Mouse (Mus musculus): ENCODE results near the gene Snapc2.
"Not testable (repeated sequence)": the region's sequence is repeated elsewhere in the genome, so short reads cannot be mapped to it uniquely, and the experiment has no call there.

The Snapc2 gene

GRCm38 (mm10) chr8:4237814-4238433 is 15.0 kb upstream of the Snapc2 start:
- peak; percentile 85 for DNase-seq (ENCODE audit: low read depth)

DNA sequence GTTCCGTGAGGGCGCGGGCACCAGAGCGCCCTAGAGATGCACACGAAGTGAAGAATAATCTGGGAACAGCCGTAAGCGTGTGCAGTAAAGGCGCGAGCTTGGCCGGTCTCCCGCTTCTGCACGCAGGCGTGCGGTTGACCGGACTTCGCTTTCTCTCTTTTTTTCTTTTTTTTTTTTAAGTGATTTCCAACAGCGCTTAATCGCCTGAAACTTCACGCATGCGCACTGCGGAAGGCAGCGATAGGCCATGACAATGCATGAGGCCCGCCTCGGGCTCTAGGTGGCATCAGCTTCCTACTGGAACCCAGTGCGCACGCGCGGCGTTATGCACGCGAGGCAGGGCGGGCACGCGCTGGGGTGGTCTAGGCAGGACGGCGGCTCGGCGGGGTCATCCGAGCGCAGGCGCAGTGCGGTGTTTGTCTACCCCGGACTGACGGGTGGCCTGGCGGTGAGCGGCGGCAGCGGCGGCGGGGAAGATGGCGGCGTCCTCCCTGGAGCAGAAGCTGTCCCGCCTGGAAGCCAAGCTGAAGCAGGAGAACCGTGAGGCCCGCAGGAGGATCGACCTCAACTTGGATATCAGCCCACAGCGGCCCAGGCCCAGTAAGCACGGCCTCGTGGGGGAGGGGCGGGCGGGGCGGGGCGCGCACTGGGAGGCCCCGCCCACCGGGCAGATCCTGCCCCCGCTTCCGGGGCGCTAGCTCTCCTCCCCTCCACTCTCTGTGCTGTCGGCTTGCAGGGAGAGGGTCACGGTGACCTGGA is 14.3 kb upstream of the Snapc2 start, which contains the start of the genes Map2k7 and Gm49320:
Gene Map2k7, plus strand, starts transcription at position 307 of the 759 bp plus-strand sequence.
Gene Gm49320, plus strand, starts transcription at position 432 of the 759 bp plus-strand sequence.
- peak; percentile 99 for DNase-seq (ENCODE audit: low read depth)

GRCm38 (mm10) chr8:4239193-4239890 is 13.5 kb upstream of the Snapc2 start:
- peak; percentile 49 for DNase-seq (ENCODE audit: low read depth)

DNA sequence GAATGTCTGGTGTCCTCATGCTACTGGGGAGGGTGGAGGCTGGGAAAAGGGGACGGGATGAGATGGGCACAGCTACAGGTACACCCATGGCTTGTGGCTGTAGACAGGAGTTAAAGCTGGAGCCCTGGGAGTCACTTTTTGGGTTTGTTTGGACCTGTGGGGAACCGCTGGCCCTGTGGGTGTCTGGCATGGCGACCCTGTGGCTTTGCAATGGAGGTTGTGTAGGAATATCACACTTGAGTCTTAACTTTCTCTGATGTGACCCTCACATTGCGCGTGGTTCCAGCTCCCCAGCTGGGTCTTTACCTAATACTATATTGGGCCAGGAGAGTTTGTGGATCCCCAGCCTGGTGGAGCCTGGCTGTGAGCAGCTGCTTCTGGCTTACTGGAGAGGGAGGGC is 7.8 kb upstream of the Snapc2 start:
- DNase-seq (ENCODE audit: low read depth) = no peak

DNA sequence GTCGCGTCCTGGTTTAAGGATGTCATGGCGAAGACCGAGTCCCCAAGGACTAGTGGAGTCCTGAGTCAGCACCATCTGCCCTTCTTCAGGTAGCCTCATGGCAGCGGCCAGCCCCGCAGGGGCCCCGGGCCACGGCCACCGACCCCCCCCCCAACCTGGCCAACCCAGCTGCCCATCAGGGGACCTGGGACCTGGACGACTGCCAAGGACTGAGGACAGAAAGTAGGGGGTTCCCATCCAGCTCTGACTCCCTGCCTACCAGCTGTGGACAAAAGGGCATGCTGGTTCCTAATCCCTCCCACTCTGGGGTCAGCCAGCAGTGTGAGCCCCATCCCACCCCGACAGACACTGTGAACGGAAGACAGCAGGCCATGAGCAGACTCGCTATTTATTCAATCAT is 7.1 kb upstream of the Snapc2 start:
- no peak for DNase-seq (ENCODE audit: low read depth)

- no peak for DNase-seq (ENCODE audit: low read depth)
Measured at GRCm38 (mm10) chr8:4247241-4247640, 5.6 kb upstream of the Snapc2 start.

DNA sequence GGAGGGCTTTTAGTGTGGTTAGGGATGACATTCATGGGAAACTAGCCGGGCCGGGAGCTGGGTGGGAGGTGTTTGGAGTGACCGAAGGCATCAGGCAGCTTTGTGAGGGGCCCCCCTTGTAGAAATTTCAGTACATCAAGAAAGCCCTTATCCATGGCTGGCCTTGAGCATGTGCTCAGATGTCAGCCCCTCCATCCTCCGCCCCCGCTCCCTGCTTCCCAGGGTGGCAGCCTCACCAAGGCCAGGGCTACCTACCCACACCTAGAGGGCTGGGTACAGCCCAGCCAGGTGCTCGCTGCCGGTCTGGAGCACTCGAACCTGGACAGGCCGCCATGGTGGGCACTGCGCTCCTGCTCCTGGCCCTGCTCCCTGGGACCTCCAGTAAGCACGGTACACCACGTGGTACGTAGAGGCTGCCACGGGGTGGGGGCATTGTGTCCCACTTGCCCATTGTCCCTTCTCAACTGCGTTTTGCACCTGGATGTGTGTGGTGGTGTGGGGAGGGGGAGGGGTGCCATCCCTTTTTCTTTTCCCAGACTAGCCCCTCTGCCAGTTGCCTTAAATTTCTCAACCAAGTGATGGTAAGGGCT is 4.8 kb upstream of the Snapc2 start, which contains the start of gene Tgfbr3l:
Gene Tgfbr3l, plus strand, starts transcription at position 264 of the 590 bp plus-strand sequence.
- no peak for DNase-seq (ENCODE audit: low read depth)

DNA sequence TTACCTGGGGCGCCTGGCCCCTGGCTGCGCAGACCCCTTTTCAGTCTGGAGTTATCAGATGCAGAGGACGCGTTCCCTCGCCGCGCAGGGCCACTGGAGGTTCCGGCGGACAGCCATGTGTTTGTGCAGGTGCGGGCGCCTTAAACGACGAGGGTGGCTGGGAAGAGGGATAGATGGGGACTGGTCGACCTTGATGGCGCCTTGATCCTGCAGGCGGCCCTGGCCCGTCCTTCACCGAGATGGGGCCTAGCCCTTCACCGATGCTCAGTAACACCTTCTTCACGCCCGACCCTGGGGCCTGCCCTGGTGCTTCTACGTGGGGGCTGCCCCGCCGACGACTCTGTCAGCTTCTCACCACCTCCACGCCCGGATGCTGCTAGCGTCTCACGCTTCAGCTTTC is 3.7 kb upstream of the Snapc2 start:
- DNase-seq (ENCODE audit: low read depth) = no peak

DNA sequence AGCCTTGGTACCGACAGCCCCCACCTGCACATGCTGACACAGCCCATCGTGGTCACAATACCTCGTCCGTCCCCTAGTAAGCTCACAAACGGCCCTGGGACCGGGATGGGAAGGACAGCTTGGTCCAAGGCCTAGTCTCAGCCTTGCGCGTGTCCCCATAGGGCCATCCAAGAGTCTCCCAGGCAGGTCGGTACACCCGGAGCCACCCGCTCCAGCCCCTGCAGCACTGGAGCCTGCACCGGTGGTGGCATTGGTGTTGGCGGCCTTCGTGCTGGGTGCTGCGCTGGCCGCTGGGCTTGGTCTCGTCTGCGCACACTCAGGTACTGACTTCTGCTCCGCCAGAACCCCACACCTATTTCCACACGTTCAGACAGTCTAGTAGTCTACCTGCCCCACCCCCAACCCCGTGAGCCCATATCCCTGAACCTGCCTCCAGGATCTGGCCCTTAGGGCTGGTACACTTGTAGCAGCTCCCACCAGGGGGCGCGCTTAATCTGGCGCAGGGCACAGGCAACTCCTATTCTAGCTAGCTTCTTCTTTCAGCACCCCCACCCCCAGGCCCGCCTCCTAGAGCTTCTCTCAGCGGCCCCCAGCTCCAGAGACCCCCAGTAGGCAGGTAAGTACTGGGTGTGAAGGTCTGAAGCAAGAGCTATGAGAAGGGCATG is 2.4 kb upstream of the Snapc2 start:
- peak; percentile 79 for DNase-seq (ENCODE audit: low read depth)

DNA sequence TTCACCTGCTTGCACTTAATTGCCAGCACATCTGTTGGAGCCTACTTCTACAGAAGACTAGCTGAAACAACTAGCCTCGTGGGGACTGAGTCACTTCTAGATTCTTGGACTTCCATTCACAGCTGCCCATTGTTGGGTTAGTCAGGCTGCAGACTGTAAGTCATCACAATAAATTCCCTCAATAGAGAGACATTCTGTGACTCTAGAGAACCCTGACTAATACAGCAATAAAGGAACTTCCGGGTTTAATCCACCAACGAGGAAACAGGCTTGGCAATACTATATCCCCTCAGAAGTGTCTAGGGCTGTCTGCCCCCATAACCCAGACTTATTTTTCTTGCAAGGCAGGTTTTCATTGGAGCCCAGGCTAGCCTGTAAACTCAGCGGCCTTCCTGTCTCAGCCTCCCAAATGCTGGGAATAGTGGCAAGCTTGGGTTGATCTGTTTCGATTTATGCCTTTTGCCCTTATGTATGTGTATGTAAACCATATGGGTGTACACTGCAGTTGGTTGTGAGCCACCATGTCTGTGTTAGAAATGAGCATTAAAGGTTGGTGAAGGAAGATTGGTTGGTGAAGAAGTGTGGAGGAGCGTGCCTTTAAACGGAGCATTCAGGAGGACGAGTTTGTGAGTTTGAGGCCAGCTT is 642 bp upstream of the Snapc2 start:
- DNase-seq (ENCODE audit: low read depth) = peak; percentile 40

GRCm38 (mm10) chr8:4254001-4254400 is 1.1 kb downstream of the Snapc2 start:
- peak; percentile 76 for DNase-seq (ENCODE audit: low read depth)

DNA sequence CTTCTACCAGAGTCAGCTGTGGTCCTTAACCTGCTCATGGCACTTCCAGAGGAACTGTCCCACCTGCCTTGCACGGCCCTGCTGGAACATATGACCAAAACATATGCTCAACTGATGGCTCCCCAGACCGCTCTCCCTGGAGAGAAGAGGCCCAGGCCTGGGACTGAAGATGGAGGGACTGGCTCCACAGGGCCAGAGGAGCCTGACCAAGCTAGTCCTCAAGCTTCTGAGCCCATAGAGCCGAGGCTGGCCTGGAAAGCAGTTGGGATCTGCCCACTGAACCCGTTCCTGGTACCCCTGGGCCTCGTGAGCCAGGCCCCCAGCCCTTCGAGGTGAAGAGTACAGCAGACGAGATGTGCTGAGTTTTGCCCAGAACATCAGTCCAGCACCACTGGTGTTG is 2.6 kb downstream of the Snapc2 start:
- not testable (repeated sequence) for DNase-seq (ENCODE audit: low read depth)

- no peak for DNase-seq (ENCODE audit: low read depth)
Measured at GRCm38 (mm10) chr8:4256911-4257310, 4.0 kb downstream of the Snapc2 start.

DNA sequence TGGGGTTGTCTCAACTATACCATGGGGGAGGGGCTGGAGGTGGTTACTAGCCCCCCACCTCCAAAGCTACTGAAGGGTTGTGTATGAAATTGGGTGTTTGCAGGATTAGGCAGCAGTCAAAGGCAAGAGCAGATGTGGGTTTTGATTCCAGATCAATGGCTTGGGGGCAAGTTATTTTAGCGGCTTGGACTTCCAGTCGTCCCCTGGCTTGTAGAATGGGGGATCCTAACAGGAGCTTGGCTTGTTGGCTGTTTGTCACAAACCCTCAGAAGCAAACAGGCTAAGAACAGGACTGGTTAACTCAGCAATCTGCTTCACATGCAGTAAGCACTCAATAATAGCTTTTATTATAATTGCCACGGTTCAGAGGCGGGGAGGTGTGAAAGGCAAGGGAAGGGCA is 4.5 kb downstream of the Snapc2 start:
- DNase-seq (ENCODE audit: low read depth) = no peak

- DNase-seq (ENCODE audit: low read depth) = no peak
Measured at GRCm38 (mm10) chr8:4258233-4258632, 5.4 kb downstream of the Snapc2 start.

- no peak for DNase-seq (ENCODE audit: low read depth)
Measured at GRCm38 (mm10) chr8:4258678-4259077, 5.8 kb downstream of the Snapc2 start.

DNA sequence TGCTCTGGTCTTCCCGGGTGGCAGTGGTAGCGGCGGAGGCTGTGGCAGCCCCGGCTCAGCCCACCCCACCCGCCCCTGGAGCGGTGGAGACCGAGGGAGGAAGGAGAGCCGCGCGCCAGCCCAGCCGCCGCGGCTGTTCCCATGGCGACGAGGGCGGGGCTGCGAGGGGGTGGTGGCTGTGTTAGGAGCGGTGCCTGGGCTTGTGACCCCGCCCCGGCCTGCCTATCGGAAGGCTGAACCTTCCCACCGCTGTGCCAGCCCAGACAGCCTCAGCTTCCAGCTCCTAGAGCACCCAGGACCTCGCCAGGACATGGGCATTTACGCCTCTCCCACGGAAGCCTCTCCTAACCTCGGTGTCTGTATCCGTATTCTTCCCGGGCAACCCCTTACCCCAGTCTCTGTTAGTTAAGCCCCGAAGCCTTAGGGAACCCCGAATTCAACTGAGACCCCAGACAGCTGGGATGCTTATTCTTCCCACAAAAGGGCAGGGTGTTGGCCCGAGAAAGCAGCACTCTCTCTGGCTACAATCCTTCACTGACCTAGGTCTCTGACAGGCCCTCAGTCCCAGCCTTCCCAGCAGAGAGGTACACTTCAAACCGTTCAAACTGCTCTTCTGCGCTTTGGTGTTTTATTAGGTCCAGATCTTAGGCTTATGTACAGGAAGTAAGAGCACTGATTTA is 6.4 kb downstream of the Snapc2 start, which contains the start of gene Ctxn1:
Gene Ctxn1, minus strand, starts transcription at position 150 of the 680 bp plus-strand sequence.
- DNase-seq (ENCODE audit: low read depth) = no peak

GRCm38 (mm10) chr8:4259805-4260170 is 6.9 kb downstream of the Snapc2 start:
- no peak for DNase-seq (ENCODE audit: low read depth)

DNA sequence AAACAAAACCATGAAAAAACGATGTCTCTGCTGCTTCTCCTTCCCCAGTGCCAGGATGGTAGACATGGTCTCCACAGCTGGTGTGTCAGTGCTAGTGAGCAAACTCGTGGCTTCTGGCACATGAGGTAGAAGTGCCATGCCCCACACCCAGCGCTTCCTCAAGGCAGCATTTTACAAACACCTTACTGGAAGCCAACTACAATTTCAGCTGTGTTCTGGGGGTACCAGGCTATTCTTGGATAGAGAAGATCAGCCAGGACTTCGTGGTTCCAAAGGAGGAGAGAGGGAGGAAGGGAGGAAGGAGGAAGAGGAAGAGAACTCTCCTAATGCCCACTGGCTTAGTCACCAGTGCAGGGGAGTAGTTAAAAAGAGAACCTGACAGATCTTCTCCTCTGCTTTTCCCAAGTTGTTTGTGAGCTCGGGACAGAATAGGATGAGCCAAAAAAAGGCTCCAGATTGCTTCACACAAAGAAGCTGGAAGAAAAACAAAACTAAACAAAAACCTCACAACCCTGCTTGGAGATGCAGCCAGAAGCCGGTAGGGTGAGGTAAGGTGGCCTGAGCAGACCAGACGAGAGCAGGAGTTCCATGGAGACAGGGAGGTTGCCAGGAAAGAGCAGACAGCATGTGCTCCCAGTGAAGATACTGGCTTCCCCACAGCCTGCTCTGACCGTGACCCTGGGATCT is 10.4 kb downstream of the Snapc2 start:
- no peak for DNase-seq (ENCODE audit: low read depth)
